Mouse (Mus musculus): ENCODE results near the gene 1700056E22Rik. TPM values are rescaled to one million over a fixed set of nuclear protein-coding genes. Genes with fewer than 3 reads are reported as not detected.
A peak's percentile ranks its signal among the peaks of the same experiment; 100 is the strongest.

Gene 1700056E22Rik
- polyA plus RNA-seq, 1 experiment from 2014 or later = 1.4 TPM

- ATAC-seq (ENCODE audit: low FRiP score, low TSS enrichment) = no peak; the same call in 1 of the 2 replicates
- Histone ChIP-seq H3K27ac (replicated peaks; ENCODE audit: low read depth, low read length) (peak overlapping the region; percentile 64), H3K4me2 (ENCODE audit: low read length) (no peak overlapping the region), H3K27me3 (ENCODE audit: control insufficient read depth, insufficient read depth, low read length) (no peaks in the 10 kb centered on the region), H3K4me3 (replicated peaks; ENCODE audit: low read depth, low read length) (no peak overlapping the region), H3K36me3 (ENCODE audit: control insufficient read depth, insufficient read depth, low read length) (0 out of 2 replicates have a peak, but pooled peaks cover 7% of the 10 kb centered on the region), H3K4me1 (ENCODE audit: control insufficient read depth, insufficient read depth, low read length) (peaks cover 14% of the 10 kb centered on the region), H3K9ac (replicated peaks; ENCODE audit: low read length) (no peak overlapping the region), H3K9me3 (ENCODE audit: control insufficient read depth, low read length) (no peaks in the 10 kb centered on the region)
- WGBS = 50% methylated on average over 11 of the region's 11 CpGs
- DNase-seq = peak; percentile 38
Measured at GRCm38 (mm10) chr1:184066460-184067287, 32.6 kb upstream of the 1700056E22Rik start.

- Histone ChIP-seq H3K4me3 (replicated peaks; ENCODE audit: low read depth, low read length) (no peak overlapping the region), H3K9ac (replicated peaks; ENCODE audit: low read length) (no peak overlapping the region), H3K27ac (replicated peaks; ENCODE audit: low read depth, low read length) (peak overlapping the region; percentile 64), H3K4me2 (ENCODE audit: low read length) (no peak overlapping the region), H3K4me1 (ENCODE audit: control insufficient read depth, insufficient read depth, low read length) (peaks cover 14% of the 10 kb centered on the region), H3K9me3 (ENCODE audit: control insufficient read depth, low read length) (no peaks in the 10 kb centered on the region), H3K36me3 (ENCODE audit: control insufficient read depth, insufficient read depth, low read length) (0 out of 2 replicates have a peak, but pooled peaks cover 1% of the 10 kb centered on the region), H3K27me3 (ENCODE audit: control insufficient read depth, insufficient read depth, low read length) (no peaks in the 10 kb centered on the region)
- ATAC-seq (ENCODE audit: low FRiP score, low TSS enrichment) (peak; percentile 74), DNase-seq (peak; percentile 72)
- WGBS = 49% methylated on average over 13 of the region's 13 CpGs
Measured at GRCm38 (mm10) chr1:184065589-184066361, 31.7 kb upstream of the 1700056E22Rik start.

- 89% methylated on average over 7 of the region's 7 CpGs for WGBS
- no peak for DNase-seq
- Histone ChIP-seq H3K4me3 (replicated peaks; ENCODE audit: low read depth, low read length) (no peak overlapping the region), H3K27ac (replicated peaks; ENCODE audit: low read depth, low read length) (no peak overlapping the region), H3K9me3 (ENCODE audit: control insufficient read depth, low read length) (no peaks in the 10 kb centered on the region), H3K4me2 (ENCODE audit: low read length) (no peak overlapping the region), H3K9ac (replicated peaks; ENCODE audit: low read length) (no peak overlapping the region), H3K27me3 (ENCODE audit: control insufficient read depth, insufficient read depth, low read length) (no peaks in the 10 kb centered on the region), H3K36me3 (ENCODE audit: control insufficient read depth, insufficient read depth, low read length) (no peaks in the 10 kb centered on the region), H3K4me1 (ENCODE audit: control insufficient read depth, insufficient read depth, low read length) (peaks cover 14% of the 10 kb centered on the region)
- no peak for ATAC-seq (ENCODE audit: low FRiP score, low TSS enrichment)
Measured at GRCm38 (mm10) chr1:184064306-184064705, 30.2 kb upstream of the 1700056E22Rik start.

- 92% methylated on average over 1 of the region's 1 CpGs for WGBS
- peaks cover 13% of the 10 kb centered on the region for H3K4me1 ChIP-seq (ENCODE audit: control insufficient read depth, insufficient read depth, low read length)
- DNase-seq (no peak), ATAC-seq (ENCODE audit: low FRiP score, low TSS enrichment) (no peak)
- H3K4me3 ChIP-seq (replicated peaks; ENCODE audit: low read depth, low read length) = no peak overlapping the region
- H3K9me3 ChIP-seq (ENCODE audit: control insufficient read depth, low read length) = no peaks in the 10 kb centered on the region
- H3K4me2 ChIP-seq (ENCODE audit: low read length) = no peak overlapping the region
- no peak overlapping the region for H3K9ac ChIP-seq (replicated peaks; ENCODE audit: low read length)
- H3K36me3 ChIP-seq (ENCODE audit: control insufficient read depth, insufficient read depth, low read length) = no peaks in the 10 kb centered on the region
- H3K27ac ChIP-seq (replicated peaks; ENCODE audit: low read depth, low read length) = no peak overlapping the region
- H3K27me3 ChIP-seq (ENCODE audit: control insufficient read depth, insufficient read depth, low read length) = no peaks in the 10 kb centered on the region
Measured at GRCm38 (mm10) chr1:184061901-184062300, 27.8 kb upstream of the 1700056E22Rik start.

GRCm38 (mm10) chr1:184060828-184061734, 27.0 kb upstream of the 1700056E22Rik start:
- Histone ChIP-seq H3K27ac (replicated peaks; ENCODE audit: low read depth, low read length) (no peak overlapping the region; the same call in 1 of the 2 replicates), H3K9me3 (ENCODE audit: control insufficient read depth, low read length) (no peaks in the 10 kb centered on the region), H3K4me3 (replicated peaks; ENCODE audit: low read depth, low read length) (no peak overlapping the region), H3K9ac (replicated peaks; ENCODE audit: low read length) (no peak overlapping the region), H3K4me1 (ENCODE audit: control insufficient read depth, insufficient read depth, low read length) (peaks cover 5% of the 10 kb centered on the region), H3K4me2 (ENCODE audit: low read length) (no peak overlapping the region), H3K36me3 (ENCODE audit: control insufficient read depth, insufficient read depth, low read length) (no peaks in the 10 kb centered on the region), H3K27me3 (ENCODE audit: control insufficient read depth, insufficient read depth, low read length) (no peaks in the 10 kb centered on the region)
- ATAC-seq (ENCODE audit: low FRiP score, low TSS enrichment) = no peak
- 66% methylated on average over 4 of the region's 4 CpGs for WGBS
- DNase-seq = no peak

GRCm38 (mm10) chr1:184060381-184060780, 26.3 kb upstream of the 1700056E22Rik start:
- Histone ChIP-seq H3K9ac (replicated peaks; ENCODE audit: low read length) (no peak overlapping the region), H3K36me3 (ENCODE audit: control insufficient read depth, insufficient read depth, low read length) (no peaks in the 10 kb centered on the region), H3K4me3 (replicated peaks; ENCODE audit: low read depth, low read length) (no peak overlapping the region), H3K9me3 (ENCODE audit: control insufficient read depth, low read length) (no peaks in the 10 kb centered on the region), H3K27me3 (ENCODE audit: control insufficient read depth, insufficient read depth, low read length) (no peaks in the 10 kb centered on the region), H3K27ac (replicated peaks; ENCODE audit: low read depth, low read length) (no peak overlapping the region), H3K4me2 (ENCODE audit: low read length) (no peak overlapping the region), H3K4me1 (ENCODE audit: control insufficient read depth, insufficient read depth, low read length) (no peaks in the 10 kb centered on the region)
- ATAC-seq (ENCODE audit: low FRiP score, low TSS enrichment) = no peak
- DNase-seq = peak; percentile 9
- 66% methylated on average over 9 of the region's 9 CpGs for WGBS

GRCm38 (mm10) chr1:184059814-184060213, 25.7 kb upstream of the 1700056E22Rik start:
- no peak overlapping the region for H3K9ac ChIP-seq (replicated peaks; ENCODE audit: low read length)
- H3K9me3 ChIP-seq (ENCODE audit: control insufficient read depth, low read length) = no peaks in the 10 kb centered on the region
- H3K36me3 ChIP-seq (ENCODE audit: control insufficient read depth, insufficient read depth, low read length) = no peaks in the 10 kb centered on the region
- no peak for DNase-seq
- 95% methylated on average over 3 of the region's 3 CpGs for WGBS
- no peaks in the 10 kb centered on the region for H3K27me3 ChIP-seq (ENCODE audit: control insufficient read depth, insufficient read depth, low read length)
- ATAC-seq (ENCODE audit: low FRiP score, low TSS enrichment) = no peak
- H3K4me3 ChIP-seq (replicated peaks; ENCODE audit: low read depth, low read length) = no peak overlapping the region
- no peak overlapping the region for H3K27ac ChIP-seq (replicated peaks; ENCODE audit: low read depth, low read length)
- no peaks in the 10 kb centered on the region for H3K4me1 ChIP-seq (ENCODE audit: control insufficient read depth, insufficient read depth, low read length)
- H3K4me2 ChIP-seq (ENCODE audit: low read length) = no peak overlapping the region

- H3K4me2 ChIP-seq (ENCODE audit: low read length) = no peak overlapping the region
- no peak overlapping the region for H3K4me3 ChIP-seq (replicated peaks; ENCODE audit: low read depth, low read length)
- no peak for DNase-seq
- no peaks in the 10 kb centered on the region for H3K9me3 ChIP-seq (ENCODE audit: control insufficient read depth, low read length)
- WGBS = 93% methylated on average over 8 of the region's 8 CpGs
- H3K4me1 ChIP-seq (ENCODE audit: control insufficient read depth, insufficient read depth, low read length) = no peaks in the 10 kb centered on the region
- H3K27ac ChIP-seq (replicated peaks; ENCODE audit: low read depth, low read length) = no peak overlapping the region
- no peak for ATAC-seq (ENCODE audit: low FRiP score, low TSS enrichment)
- no peak overlapping the region for H3K9ac ChIP-seq (replicated peaks; ENCODE audit: low read length)
- H3K36me3 ChIP-seq (ENCODE audit: control insufficient read depth, insufficient read depth, low read length) = no peaks in the 10 kb centered on the region
- H3K27me3 ChIP-seq (ENCODE audit: control insufficient read depth, insufficient read depth, low read length) = no peaks in the 10 kb centered on the region
Measured at GRCm38 (mm10) chr1:184058206-184058605, 24.1 kb upstream of the 1700056E22Rik start.
